Mouse (Mus musculus) lung, postnatal 4 days (tissue): ENCODE results near the gene Nobox.
A peak's percentile ranks its signal among the peaks of the same experiment; 100 is the strongest.

ENCODE experiments used
- DNase-seq, 2 experiments: peaks; one replicate each; pipeline ENCODE4 v3.0.0; 2021

The Nobox gene

DNA sequence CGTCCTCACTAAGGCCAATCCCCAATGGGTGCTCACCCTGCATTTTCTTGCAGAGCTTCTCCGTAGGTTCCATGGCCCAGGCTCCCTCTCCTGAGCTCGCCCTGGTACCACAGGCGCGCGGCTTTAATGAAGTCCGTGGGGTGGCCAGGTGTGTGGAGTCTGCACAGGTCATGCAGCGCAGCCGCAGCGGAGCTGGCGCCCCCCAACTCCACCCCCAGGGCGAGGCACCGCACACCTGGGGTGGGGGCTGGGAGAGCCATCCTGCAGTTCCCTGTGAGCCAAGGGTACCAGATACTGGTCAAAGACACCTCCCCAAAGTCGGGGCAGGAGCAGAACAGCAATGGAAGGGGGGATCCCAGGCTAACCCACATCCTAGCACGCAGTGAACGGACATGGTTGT lies at the start of gene Nobox:
Gene Nobox (minus strand): TSS at position 101 of the 400 bp plus-strand sequence.
- no peak for DNase-seq

DNA sequence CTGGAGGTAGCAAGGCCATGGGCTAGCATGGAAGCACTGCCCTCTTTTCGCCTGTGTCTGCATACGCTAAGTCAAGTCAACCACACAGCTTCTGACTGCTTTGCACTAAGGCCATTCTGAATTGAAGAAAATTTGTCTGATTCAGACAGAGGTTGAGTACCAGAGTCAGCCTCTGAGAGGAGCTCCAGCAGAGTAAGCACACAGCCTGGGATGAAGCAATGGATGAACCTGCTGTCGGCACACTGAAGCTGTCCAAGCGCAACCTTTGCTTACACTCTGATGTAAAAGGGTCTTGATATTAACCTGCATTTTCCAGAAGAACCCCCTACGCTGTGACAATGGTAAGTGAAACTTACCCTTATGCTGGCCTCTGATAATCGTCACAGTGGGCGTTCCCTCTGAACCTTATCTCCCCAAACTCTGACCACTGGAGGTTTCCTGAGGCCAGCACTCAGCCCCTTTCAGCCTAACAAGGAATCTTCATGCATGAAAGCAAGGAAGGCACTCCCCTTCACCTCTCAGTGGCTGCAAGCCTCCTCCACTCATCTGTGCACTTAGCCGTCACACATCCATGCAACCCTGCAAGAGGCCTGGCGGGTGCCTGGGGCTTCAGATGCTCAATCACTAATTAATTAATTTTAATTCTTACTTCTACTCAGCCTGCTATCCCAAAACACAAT lies 45.3 kb upstream of the Nobox start:
- no peak for DNase-seq

DNA sequence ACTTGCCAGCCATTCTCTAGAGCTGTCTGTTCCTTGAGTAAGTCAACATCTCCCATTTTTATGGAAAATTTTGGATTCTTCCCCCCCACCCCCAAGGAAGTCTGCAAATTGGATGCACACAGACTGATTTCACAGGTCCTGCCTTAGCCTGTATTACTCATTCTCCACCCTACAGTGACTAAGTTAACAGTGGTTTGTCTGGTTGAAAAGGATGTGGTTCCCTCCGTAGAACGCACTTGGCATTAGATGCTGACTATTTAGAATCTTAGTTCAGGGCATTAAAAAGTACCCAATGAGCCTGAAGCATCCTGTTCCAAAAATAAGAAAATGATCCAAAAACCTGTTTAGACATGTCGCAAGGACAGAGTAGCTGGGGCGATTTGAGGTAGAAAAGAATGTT lies 44.1 kb upstream of the Nobox start:
- no peak for DNase-seq

DNA sequence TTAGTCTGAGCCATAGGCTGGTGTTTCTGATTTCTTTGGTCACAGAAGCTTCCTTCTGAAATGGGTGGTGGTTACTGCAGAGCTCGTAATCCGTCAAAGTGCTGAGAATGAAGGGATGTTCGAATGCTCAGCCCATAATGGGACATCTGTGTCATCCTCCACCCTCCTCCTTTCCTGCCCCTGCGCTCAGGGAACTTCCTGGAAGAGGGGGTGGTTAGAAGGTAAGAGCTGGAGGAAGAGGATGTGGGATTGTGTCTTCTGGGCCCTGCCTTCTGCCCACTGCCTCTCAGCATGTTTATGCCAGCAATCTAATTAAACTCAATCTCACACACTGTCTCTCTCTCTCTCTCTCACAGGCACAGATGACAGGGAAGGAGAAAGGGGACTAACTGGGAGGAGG lies 39.7 kb upstream of the Nobox start:
- no peak for DNase-seq

DNA sequence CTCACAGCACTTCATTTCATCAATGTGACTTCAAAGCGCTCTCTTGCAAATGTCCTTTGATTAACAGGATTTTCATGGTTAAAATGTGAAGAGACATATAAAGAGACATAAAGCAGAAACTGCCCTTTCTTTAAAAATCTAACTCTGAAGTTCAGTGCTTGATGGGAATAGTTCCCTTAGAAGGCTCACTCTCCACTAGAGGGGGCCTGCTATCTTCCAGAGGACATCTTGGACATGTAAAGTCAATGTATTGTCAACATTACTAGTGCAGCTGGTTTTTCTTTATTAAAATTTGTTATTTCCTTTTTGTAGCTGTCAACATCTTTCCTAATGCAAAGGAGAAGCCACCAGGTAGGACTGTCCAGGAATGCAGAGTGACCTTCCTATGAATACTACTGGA lies 38.3 kb upstream of the Nobox start:
- DNase-seq: no peak

DNA sequence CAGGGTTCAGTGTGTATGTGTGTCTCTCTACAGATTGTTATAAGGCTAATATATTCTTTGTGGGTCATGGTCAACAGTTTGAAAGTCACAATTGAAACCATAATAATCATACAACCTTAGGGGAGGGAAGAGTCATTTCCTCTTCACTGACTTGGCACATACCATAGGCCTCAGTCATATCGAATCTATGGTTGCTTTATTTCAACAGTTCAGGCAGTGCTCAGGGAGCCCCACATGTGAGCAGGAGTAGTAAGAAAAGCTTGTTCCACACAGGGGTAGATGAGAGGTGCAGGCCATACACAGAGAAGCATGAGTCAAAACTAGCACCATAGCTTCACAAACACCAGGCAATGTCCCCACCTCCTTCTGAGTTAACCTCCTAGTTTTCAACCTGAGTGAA lies 33.7 kb upstream of the Nobox start:
- DNase-seq: no peak

DNA sequence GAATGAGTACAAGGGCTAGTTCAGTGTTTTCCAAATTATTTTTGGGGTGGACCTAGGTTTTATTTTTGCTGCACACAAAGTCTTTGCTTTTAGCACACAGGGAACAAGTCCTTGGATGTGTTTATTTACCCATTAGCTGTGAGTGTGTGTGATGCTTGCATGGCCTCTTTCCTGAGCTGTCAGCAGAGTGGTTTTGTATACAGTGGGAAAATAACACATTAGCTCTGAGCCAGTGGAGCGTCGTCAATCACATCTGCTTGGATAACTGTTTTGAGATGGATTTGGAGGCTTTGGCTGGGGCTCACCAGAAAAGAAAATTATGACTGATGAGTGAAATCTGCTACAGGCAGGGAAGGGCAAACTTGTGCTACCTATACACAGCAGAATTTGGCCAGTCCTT lies 33.0 kb upstream of the Nobox start:
- peak in 1 of 2 experiments; percentile 22 for DNase-seq

DNA sequence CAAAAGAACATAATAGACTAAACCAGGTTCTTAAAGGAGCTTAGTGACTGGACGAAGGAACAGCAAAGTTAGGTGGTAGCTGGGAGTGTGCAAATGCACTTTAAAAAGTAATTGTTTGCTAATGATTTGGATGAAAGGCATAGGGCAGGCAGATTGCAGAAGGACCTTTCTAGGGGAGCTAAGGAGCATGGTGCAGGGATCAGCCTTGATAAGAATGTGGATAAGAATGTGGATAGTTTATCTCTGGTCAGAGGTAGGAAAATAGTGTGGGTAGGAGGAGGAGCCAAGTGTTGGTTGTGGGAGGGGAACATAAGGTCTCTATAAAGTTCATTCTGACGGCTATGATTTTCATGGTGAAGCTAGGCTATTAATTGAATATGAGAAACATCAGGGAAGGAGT lies 29.4 kb upstream of the Nobox start:
- DNase-seq: no peak

DNA sequence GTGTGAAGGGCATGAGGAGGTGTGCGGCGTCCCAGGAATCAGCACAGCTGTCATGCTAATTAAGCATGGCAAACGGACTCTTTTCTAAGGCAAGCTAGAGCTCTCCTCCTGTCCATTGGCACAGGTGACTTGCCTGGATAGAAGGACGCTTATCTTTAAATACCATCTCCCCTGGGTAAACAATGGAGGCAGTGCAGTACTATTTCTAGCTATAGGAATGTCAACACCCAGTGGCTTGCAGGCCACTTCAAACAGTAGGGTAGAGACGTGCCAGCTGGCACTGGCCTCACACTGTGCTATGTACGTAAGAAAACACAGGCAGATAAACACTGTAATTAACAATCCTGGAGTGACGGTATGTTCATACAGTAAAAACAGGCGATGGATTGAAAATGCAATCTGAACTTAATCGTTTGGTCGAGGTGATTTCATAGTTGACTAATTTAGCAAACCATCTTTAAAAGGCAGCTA lies 28.2 kb upstream of the Nobox start:
- DNase-seq: peak; percentile 67 to 86

DNA sequence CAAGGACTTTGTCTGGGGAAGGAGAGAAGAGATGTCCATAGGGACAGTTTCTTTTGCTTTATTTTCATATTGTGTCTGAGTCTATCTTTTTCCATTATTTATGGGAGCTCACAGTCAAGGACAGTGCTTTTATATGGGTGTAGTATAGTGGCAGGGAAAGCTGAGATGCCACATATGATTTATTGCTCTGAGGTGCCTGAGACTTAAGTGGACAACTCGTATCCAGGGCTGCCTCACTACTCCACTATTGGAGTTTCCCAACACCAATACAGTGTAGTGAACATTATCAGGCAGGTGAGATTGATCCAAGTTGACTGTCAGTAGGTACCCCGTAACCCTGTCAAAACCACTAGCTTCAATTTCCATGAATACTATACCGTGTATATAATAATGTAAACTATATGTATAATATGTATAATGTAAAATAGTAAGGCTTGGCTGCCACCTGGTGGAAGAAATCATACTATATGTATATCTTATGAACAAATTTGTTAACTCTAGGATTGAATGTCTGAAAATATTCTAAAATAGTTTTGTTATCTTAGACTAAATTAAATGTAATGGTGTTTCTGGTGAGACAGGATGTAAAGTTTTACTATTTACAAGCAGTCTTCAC lies 26.4 kb upstream of the Nobox start:
- no peak for DNase-seq

DNA sequence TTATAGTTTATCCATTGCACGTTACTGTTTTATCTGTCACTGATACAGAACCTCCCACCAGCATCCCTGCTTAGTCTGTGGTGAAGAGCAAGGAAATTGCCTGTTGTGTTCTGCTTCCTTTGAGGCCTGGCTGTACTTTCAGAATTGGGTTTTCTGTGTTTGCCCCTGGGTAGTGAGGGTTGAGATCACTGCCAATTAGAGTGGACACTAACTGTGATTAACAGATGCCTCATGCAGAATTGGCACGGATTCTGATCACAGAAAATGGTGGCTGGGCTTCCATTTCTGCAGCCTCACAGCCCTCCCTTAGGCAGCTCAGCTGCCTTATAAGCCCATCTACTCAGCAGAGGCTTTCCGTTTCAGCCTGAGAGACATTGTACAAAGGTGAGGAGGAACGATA lies 24.1 kb upstream of the Nobox start:
- DNase-seq: peak in 1 of 2 experiments; percentile 26

DNA sequence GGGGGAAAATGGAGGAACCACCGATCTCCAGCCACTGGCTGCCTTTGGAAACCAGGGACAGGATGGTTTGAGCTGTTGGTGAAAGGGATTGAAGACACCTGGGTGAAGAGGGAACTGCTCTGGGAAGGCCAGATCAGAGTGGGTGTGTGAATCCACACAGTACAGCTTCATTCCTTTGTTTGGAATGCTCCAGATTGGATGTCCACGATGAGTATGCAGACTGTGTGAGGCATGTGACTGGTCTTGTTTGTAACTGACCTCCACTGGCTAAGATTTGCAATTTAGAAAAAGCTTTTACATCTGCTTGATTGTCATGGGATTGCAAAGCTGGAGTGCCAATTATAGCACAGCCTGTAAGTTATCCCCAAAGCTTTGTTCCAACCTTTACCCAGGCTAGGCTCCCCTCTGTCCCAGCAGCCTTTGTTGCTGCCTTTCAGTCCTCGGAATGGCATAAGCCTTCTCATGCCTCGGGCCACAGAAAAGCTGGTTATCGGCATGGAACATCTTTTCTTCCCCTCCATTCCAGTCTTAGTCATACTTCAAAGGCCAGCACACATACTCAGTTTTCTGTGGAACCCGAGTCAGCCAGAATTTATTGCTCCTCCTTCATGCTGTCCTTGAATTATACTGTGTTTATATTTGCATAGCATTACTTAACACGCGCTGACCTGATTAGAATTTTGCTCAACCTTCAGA lies 3.8 kb upstream of the Nobox start:
- DNase-seq: no peak

DNA sequence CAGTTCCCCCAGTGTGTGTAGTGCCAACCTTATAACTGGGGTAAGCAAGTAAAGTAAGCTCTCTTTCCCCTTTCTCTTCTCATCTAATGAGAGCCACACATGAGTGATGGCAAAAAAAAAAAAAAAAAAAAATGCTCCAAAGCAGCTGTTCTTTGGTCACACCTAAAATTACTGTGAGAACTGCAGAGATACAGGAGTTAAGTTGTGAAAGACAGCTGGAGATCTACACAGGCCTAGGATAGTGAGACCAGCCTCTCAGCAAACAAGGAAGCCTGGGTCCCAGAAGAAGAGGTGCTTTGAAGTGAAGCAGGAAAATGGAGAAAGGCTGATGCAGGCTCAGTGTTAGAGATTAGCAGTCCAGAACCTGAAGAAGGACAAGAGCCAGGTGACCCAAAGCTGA lies 3.2 kb upstream of the Nobox start:
- no peak for DNase-seq

DNA sequence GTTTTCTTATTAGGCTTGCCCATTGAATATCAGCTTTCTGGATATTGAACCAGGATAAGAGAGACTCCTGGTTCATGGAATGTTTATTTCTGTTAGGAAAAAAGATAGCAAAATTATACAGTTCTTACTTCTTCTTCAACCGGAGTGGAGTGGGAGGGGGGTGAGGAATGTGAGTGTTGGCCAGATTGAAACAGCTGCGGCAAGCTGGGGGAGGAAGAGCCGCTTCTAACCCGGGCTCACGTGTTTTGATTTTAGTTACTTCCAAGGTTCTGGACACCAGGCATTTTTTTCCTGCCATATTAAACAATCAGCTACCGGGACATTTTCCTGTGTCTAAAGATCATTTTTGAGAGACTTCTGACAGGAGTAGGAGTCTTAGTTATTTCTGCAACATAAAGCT lies 717 bp upstream of the Nobox start:
- DNase-seq: peak in 1 of 2 experiments; percentile 43

DNA sequence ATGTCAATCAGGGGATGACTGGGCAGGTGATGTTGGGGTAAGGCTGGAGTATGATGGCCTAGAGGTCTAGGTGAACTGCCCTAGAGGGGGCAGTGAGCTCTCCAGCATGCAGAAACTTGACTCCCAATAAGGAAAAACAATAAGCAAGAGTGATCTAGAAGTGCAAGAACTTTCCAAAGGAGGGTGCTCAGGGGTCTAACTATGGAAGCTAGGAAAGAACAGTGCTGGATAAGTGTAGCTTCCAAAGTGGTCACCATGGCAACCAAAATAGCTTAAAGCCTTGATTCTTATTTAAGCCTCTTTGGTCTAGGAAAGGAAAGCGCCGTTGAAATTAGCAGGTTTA lies 11.9 kb downstream of the Nobox start:
- no peak for DNase-seq

DNA sequence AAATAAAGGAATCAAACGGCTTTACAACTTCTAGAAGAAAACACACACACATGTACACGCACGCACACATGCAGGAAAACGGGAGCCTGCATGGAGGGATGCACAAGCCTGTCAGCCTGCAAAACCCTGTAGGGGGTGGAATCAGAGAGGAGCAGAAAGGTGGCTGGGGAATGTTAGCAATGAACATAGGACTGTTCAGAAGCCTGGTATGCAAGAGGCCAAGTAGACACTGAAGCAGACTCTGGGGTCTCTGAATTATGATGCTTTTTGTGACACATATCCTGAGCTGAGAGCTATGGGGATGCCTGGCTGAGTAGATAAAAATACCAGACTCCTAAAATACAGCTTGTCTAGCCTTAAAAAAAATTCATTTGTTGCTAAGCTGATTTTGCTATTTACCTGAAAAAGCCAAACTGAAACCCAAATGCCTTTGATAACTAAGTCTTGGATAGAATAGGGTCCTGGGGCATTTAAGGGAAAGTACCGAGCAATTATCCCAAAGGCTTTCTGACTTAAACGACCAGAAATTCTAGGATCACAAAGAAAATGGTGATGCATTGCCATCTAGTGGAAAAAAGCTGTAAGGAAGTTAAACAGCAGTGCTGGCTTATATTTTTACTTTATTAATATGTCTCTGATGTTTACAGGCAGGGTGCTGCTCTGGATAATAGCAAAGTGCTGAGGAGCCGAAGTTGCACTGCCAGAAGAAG lies 12.4 kb downstream of the Nobox start:
- no peak for DNase-seq

DNA sequence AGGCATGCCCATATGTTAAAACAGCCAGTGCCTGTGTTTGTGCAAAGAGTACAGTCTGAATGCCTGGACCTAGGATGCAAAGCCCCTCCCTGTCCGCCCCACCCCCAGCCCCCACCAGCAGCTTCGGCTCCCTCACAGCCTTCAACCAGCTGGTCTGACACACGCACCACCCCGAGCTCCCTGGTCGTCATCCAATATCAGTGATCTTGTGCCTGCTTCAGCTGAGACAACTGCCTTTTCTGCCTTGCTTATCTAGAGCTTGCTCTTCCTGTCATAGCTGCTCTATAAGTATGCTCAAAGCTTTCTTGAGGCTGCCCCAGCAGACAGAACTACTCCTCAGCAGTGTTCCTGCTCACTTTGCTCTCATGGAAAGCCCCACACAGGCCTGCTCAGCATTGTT lies 13.4 kb downstream of the Nobox start:
- DNase-seq: peak; percentile 17 to 69

DNA sequence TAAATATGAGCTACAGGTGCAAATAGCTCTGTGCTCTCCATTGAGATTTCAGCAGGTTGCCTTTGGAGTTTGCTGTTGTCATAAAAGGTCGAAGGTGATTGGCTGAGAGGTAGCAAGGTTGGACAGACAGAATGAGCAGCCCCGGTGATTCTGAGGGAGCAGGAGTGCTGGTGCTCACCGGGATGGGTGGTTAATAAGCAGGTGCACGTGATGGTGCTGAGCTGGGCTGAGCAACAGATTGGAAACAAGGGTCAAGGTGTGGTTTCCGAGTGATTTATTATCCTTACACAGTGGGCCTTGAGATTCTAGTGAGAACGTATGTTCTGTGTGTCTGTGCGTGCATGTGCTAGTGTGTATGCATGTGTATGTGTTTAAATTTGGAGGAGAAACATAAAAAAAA lies 16.2 kb downstream of the Nobox start:
- no peak for DNase-seq

DNA sequence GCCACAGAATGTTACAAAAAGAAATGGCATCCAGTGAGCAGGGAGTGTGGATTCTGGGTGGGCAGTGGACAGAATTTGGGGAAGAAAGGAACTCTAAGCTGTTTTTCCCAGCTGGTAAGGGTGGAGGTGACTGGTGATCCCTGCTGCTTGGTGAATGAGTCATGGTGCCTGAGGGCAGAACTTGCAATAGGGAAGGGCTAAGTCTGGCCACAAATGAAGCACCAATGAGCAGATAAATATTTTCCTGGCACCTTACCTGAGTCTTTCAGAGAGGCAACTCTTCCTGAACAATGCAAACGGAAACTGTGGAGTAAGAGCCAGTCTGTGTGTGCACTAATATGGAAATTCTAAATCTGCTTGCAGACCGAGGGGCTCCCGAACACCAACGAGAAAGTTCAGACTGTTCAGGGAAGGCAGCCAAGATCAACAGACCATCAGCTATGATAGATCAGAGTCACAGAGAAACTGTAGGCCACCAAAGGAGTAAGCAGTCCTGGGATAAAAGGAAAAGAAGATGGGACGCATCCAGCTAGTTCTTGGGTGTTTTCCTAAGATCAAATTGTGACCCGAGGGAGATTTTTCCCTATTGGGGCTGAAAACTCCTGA lies 16.8 kb downstream of the Nobox start:
- peak in 1 of 2 experiments; percentile 21 for DNase-seq

DNA sequence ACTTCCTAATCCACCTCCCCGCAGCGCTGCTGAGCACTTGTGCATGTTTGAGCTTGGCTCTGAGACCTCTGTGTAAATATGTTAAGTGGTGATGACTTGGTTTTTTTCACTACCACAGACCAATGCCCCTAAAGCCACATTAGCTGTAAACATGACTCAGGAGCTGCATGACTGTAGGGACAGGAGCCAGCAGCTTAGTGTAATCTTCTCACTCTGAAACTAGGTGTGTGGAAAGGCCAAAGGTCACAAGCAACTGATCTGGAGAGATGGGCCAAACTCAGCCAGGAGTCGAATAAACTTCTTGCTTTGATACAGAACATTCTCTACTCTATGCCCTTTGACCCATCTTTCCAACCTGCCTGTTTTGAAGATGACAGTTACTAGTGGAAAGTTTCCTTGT lies 17.3 kb downstream of the Nobox start:
- DNase-seq: no peak

DNA sequence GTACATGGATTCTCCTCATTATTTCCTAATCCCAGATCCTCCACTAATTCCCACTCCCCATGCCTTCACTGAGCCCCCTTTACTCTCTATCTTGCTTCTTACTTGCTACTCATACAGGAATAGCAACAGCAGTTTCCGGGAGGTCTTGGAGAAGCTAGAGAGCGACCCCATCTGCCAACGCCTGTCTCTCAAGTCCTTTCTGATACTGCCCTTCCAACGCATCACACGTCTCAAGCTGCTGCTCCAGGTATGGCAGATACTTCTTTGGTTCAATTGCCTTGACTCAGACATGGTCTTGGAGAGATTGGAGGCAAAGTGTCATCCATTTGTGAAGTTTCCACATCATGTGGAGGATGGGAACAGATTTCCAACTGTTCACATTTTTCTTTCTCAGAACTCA lies 28.9 kb downstream of the Nobox start:
- no peak for DNase-seq

DNA sequence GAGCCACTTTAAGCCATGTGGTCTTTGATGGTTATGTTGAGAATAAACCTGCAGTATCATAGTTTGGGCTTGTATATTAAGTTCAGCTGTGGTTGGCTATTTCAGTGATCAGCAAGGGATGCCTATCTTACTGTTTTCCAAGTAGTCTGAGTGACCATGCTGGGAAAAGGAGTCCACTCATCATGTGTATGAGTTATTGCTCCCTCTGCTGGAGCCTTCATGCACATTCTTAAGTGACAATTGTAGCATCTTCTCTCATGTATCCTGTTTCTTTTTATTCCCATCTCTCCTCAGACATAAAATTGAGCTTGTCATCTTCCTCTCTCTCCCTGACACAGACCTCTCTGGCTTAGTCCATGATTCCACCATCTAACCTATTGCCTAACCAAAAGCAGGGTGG lies 31.1 kb downstream of the Nobox start:
- DNase-seq: no peak

DNA sequence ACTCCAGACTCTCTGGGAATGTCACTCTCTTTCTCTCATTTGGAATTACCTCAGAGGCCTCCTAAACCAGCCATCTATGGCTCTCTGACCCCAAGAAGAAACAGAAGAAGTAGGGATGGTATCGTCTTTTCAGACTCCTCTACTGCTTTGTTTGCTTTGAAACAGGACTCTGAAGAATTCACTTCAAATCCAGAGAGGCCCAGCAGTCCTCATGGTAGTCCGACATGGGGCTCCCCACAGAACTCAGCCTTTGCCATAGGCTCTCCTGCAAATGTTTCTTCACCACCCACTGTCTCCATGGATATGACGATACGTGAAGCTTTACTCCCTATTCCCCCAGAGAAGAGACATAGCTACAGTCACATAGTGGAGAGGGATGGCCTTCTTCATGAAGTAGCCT lies 35.2 kb downstream of the Nobox start:
- no peak for DNase-seq
